Mouse (Mus musculus) ES-Bruce4 (cell line): ENCODE measurements around the gene Gpm6b.

Experiments used
- CTCF ChIP-seq: IDR thresholded peaks from one replicate; pipeline ENCODE4 v1.8.1; 2011; ENCODE audit warnings: low read depth, low read length
- POLR2A ChIP-seq: IDR thresholded peaks from one replicate; pipeline ENCODE4 v1.8.1; 2011; ENCODE audit warnings: low read length; ENCODE audit not compliant: insufficient read depth

GRCm38 (mm10) chrX:166229750-166230149 is 9.0 kb upstream of the Gpm6b start:
- TF ChIP-seq CTCF (no peak), POLR2A (no peak)
